Mouse (Mus musculus) olfactory bulb, adult 2 months (tissue): ENCODE results near the gene Fgfr2. TPM values are rescaled to one million over a fixed set of nuclear protein-coding genes. Genes with fewer than 3 reads are reported as not detected.
"Not testable (repeated sequence)": the region's sequence is repeated elsewhere in the genome, so short reads cannot be mapped to it uniquely, and the experiment has no call there.

ENCODE experiments used
- H3K27ac ChIP-seq: fragments of 200-500 bp; 2 replicates; pipeline ENCODE4 v1.5.1; 2012; ENCODE audit warnings: low read depth, low read length; ENCODE audit not compliant: insufficient read depth
- H3K4me1 ChIP-seq: fragments of 200-500 bp; 2 replicates; pipeline ENCODE4 v1.6.1; 2012; ENCODE audit warnings: low read length; ENCODE audit not compliant: control insufficient read depth, insufficient read depth
- H3K4me3 ChIP-seq: fragments of 200-500 bp; 2 replicates; pipeline ENCODE4 v1.5.1; 2012; ENCODE audit warnings: mild to moderate bottlenecking, low read depth, low read length, moderate library complexity; ENCODE audit not compliant: insufficient read depth
- CTCF ChIP-seq: fragments of 200-500 bp; IDR thresholded peaks from 2 replicates; pipeline ENCODE4 v1.5.1; 2012; ENCODE audit warnings: low read depth, mild to moderate bottlenecking, low read length, moderate library complexity; ENCODE audit not compliant: insufficient read depth
- POLR2A ChIP-seq: fragments of 200-500 bp; IDR thresholded peaks from 2 replicates; pipeline ENCODE4 v1.6.1; 2012; ENCODE audit warnings: mild to moderate bottlenecking, low read depth, low read length, moderate library complexity; ENCODE audit not compliant: insufficient read depth
- WGBS: fragments of 180-500 bp; shearing (Covaris S2); methylation state at CpG from one replicate; pipeline ENCODE4 v1.1.7; 2018; 5-methylcytosine and 5-hydroxymethylcytosine counted together
- polyA plus RNA-seq: library from polyadenylated mRNA; stranded (reverse); fragments of >200 nt; gene quantifications from 2 replicates; pipeline ENCODE4 v1.2.4, GENCODE M21; 2012; ENCODE audit warnings: low replicate concordance; ENCODE audit not compliant: missing spikeins, insufficient read depth, insufficient read length

Gene Fgfr2
- polyA plus RNA-seq, 1 experiment = not detected

DNA sequence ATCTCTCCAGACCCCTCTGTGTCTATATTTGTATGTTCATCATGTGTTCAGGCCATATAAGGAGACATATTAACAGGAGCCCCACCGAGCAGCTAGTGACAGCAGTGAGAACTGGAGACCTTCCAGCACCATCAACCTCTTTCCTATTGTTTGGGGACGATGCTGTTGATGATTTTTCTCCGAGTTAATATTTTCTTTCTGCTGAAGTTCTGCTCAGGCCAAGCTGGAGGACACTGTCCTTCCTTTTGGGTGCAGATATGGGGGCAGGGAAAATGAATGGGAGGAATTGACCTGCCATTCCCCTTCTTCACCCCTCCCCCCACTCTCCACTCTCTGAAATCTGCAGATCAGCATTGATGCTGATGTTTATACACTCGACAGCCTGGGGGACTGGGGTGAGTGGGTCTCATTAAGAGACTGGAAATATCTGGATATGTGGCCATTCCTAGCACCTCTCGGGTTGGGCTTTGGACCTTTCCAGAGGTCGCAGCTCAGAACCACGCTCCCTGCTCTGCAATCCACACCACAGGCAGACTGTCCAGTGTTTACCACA lies 2454.3 kb downstream of the Fgfr2 start:
- Histone ChIP-seq H3K4me1 (peaks cover 16% of the 10 kb centered on the region), H3K4me3 (no peak overlapping the region), H3K27ac (no peak overlapping the region)
- no peak for TF ChIP-seq CTCF
- TF ChIP-seq POLR2A = no peak
- 70% methylated on average over 7 of the region's 7 CpGs for WGBS

DNA sequence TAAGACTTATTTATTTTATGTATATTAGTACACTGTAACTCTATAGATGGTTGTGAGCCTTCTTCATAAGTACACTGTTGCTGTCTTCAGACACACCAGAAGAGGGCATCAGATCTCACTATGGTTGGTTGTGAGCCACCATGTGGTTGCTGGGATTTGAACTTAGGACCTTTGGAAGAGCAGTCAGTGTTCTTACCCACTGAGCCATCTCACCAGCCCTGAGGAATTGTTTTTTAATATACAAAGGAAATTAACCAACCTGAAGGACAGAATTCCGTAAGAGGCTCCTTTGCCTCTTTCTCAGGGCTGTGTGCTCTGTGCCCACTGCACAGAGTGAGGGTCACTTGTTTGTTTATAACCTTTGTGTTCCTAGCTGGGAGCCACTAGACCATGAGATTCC lies 2455.1 kb downstream of the Fgfr2 start:
- not testable (repeated sequence) for H3K4me1 ChIP-seq, H3K27ac ChIP-seq, H3K4me3 ChIP-seq
- 100% methylated on average over 1 of the region's 1 CpGs for WGBS

DNA sequence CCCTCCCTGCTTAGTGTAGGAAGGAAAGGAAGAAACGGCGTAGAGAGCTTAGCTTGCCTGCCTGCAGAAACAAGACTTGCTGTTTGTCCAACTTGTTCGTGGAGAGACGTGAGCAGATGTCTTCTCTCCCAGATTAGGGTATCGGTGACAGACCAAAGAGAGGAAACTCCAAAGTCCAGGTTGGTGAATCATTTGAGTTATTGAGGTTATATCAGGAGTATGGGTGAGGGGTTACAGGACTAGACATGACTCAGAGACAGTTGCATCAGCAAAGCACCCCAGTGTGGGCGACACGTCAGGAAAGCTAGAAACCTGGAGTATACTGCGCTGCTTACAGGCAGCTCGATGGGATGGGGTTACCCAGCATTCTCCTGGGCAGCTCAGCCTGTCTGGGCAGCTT lies 2457.8 kb downstream of the Fgfr2 start:
- 97% methylated on average over 9 of the region's 9 CpGs for WGBS
- 0 out of 2 replicates have a peak, but pooled peaks cover 5% of the 10 kb centered on the region for H3K4me1 ChIP-seq
- H3K4me3 ChIP-seq = no peak overlapping the region
- TF ChIP-seq POLR2A (no peak), CTCF (no peak)
- H3K27ac ChIP-seq = no peak overlapping the region

DNA sequence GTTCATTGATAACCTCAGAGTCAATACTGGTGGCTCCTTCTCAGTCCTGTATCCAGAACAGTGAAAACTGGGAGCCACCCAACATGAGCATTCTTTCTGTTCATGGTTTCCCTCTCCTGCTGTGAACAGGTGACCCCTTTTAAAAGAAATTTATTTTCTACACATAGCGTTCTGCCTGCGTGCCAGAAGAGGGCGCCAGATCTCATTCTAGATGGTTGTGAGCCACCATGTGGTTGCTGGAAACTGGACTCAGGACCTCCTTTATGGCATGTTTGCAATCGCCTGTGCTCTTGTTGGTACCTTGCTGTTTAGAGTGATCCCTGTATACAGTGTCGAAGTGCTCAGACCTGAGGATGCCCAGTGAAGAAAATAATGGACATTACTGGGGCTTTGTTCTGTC lies 2458.5 kb downstream of the Fgfr2 start:
- 93% methylated on average over 5 of the region's 5 CpGs for WGBS
- no peak for TF ChIP-seq CTCF
- TF ChIP-seq POLR2A = no peak
- Histone ChIP-seq H3K4me1 (0 out of 2 replicates have a peak, but pooled peaks cover 5% of the 10 kb centered on the region), H3K27ac (no peak overlapping the region), H3K4me3 (no peak overlapping the region)

DNA sequence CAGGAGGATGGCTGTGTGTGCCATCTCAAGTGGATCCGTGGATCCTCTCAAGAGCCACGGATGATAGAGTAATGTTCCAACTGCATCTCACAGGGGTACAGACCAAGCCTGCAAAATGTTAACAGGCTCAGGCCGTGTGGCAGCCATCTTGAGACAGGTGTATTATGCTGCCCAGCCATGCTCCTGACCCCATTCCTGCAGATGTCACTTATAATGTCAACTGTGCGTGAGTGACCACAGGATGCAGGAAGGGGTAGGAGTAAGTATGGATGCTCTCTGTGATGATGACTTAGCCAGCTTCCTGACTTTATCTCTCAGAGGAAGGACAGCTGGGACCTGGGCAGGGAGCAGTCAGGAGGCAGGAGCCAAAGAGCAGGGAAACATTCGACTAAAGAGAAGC lies 2459.1 kb downstream of the Fgfr2 start:
- H3K4me3 ChIP-seq = no peak overlapping the region
- 95% methylated on average over 5 of the region's 5 CpGs for WGBS
- no peak overlapping the region for H3K27ac ChIP-seq
- TF ChIP-seq CTCF (no peak), POLR2A (no peak)
- H3K4me1 ChIP-seq = 0 out of 2 replicates have a peak, but pooled peaks cover 5% of the 10 kb centered on the region

DNA sequence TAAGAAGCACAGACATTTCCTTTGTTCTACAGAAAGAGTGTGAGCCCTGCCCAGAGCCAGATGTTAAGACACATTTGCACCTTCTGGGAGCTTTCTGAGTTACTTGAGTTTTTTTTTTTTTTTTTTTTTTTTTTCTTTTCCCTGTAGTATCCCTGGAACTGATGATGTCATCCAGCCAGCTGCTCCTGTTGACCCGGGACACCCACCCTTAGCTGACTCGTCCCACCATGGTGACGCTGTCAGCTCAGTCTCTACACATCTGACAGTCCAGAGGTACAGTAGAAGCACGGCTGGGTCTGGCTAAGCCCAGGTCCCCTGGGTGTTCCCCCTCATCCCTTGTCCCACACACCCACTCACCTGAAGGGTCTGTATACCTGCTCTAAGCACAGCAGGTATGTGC lies 2460.3 kb downstream of the Fgfr2 start:
- H3K27ac ChIP-seq = no peak overlapping the region
- no peak overlapping the region for H3K4me3 ChIP-seq
- TF ChIP-seq CTCF = no peak
- no peak for TF ChIP-seq POLR2A
- WGBS = 69% methylated on average over 4 of the region's 4 CpGs
- H3K4me1 ChIP-seq = 0 out of 2 replicates have a peak, but pooled peaks cover 3% of the 10 kb centered on the region

DNA sequence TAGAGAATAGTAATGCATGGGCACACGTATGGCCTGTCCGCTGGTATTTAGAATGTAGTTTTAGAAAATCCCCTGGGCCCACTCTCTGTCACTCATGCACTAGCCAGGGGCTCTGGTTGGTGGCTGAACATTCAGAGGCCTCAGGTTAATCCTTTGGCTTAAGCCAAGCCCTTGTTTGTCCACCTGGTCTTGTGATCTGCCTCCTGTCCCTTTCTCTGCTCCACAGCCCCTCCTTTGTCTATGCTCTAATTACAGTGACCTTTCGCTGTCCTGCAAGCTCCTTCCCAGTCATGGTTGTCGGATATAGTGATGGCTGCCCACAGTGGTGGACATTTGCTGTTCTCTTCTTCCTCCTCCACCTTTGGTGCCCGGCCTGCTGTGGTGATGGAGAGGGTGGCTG lies 2460.9 kb downstream of the Fgfr2 start:
- H3K27ac ChIP-seq = no peak overlapping the region
- 0 out of 2 replicates have a peak, but pooled peaks cover 3% of the 10 kb centered on the region for H3K4me1 ChIP-seq
- H3K4me3 ChIP-seq = no peak overlapping the region
- WGBS = 86% methylated on average over 5 of the region's 5 CpGs
- TF ChIP-seq POLR2A (no peak), CTCF (no peak)

DNA sequence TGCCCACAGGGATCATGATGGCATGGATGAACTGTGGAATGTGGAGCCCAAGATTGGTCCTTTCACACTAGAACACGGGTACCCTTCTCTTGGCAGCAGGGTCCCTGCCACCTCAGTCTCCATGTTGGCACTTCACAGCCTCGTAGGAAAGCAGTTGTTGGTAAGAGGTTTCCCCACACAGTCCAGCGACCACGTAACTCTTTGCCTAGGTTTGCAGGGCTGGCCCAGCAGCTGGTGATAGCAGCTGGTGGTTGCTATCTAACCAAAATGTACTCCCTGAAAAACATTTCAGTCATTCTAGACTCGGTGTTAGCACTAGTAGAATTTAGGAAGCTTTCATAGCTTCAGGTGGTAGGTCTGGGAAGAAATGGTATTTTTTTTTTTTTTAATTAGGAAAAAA lies 2464.0 kb downstream of the Fgfr2 start:
- Histone ChIP-seq H3K4me3 (no peak overlapping the region), H3K27ac (no peak overlapping the region), H3K4me1 (0 out of 2 replicates have a peak, but pooled peaks cover 3% of the 10 kb centered on the region)
- TF ChIP-seq POLR2A = no peak
- no peak for TF ChIP-seq CTCF
- 93% methylated on average over 5 of the region's 5 CpGs for WGBS

DNA sequence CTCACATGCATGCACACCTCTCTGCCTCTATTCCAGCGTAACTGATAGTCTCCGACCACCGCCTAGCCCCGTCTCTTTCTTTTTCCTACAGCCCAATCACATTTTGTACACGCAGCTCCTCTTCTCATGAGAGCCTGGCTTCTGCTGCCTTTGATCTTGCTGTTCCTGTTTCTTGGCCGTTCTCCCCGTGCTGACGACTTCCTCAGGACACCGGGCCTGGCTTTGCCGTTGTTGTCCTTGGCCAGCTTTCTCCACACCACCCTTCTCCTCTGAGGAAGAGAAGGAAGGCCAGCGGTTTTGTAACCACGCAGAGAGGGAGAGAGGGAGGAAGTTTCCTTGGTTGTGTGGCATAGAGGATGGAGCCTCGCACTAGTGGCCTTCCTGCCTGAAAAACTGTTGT lies 2465.4 kb downstream of the Fgfr2 start:
- TF ChIP-seq CTCF (no peak), POLR2A (no peak)
- Histone ChIP-seq H3K4me1 (0 out of 2 replicates have a peak, but pooled peaks cover 3% of the 10 kb centered on the region), H3K4me3 (no peak overlapping the region), H3K27ac (no peak overlapping the region)
- WGBS = 82% methylated on average over 13 of the region's 13 CpGs

DNA sequence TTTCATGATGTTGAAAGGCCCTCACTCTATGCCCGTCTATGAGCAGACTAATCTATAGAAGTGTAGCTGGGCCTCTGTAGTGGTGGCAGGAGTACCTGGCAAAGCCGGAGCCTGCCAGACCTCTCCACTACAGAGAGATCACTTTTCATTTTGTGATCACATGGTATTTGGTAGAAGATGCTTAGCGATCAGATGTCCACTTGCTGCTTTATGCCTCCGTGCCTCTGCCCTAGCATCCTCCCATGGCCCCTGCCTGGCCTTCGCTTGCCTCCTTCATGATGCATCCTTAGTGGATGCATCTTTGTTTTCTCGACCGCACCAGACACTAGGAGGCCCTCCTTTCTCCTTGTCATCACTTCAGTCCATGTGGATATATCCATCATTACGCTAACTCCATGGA lies 2466.2 kb downstream of the Fgfr2 start:
- H3K4me3 ChIP-seq = no peak overlapping the region
- no peak for TF ChIP-seq POLR2A
- no peak for TF ChIP-seq CTCF
- no peaks in the 10 kb centered on the region for H3K4me1 ChIP-seq
- no peak overlapping the region for H3K27ac ChIP-seq
- WGBS = 97% methylated on average over 8 of the region's 8 CpGs
